Mouse (Mus musculus) testis, adult 2 months (tissue): ENCODE results near the gene Rgs7. TPM values are rescaled to one million over a fixed set of nuclear protein-coding genes. Genes with fewer than 3 reads are reported as not detected.

Source experiments
- H3K27ac ChIP-seq: fragments of 200-500 bp; 2 replicates; pipeline ENCODE4 v1.5.1; 2012; ENCODE audit warnings: low read depth, low read length; ENCODE audit not compliant: control insufficient read depth, insufficient read depth
- H3K27me3 ChIP-seq: fragments of 200-500 bp; 2 replicates; pipeline ENCODE4 v1.6.1; 2012; ENCODE audit warnings: mild to moderate bottlenecking, low read length, moderate library complexity; ENCODE audit not compliant: control insufficient read depth, insufficient read depth
- H3K36me3 ChIP-seq: fragments of 200-500 bp; 2 replicates; pipeline ENCODE4 v1.6.1; 2012; ENCODE audit warnings: mild to moderate bottlenecking, low read length; ENCODE audit not compliant: control insufficient read depth, insufficient read depth
- H3K4me1 ChIP-seq: fragments of 200-500 bp; 2 replicates; pipeline ENCODE4 v1.6.1; 2012; ENCODE audit warnings: low read length; ENCODE audit not compliant: control insufficient read depth, insufficient read depth
- H3K4me3 ChIP-seq: fragments of 200-500 bp; 2 replicates; pipeline ENCODE4 v1.5.1; 2012; ENCODE audit warnings: low read depth, mild to moderate bottlenecking, low read length, moderate library complexity, mixed read lengths; ENCODE audit not compliant: control insufficient read depth
- CTCF ChIP-seq: fragments of 200-500 bp; IDR thresholded peaks from 2 replicates; pipeline ENCODE4 v1.5.1; 2012; ENCODE audit warnings: low read depth, mild to moderate bottlenecking, inconsistent platforms, low read length, moderate library complexity; ENCODE audit not compliant: control insufficient read depth, insufficient read depth, insufficient replicate concordance
- POLR2A ChIP-seq: fragments of 200-500 bp; IDR thresholded peaks from 2 replicates; pipeline ENCODE4 v1.6.1; 2012; ENCODE audit warnings: low read depth, mild to moderate bottlenecking, inconsistent platforms, low read length, moderate library complexity; ENCODE audit not compliant: control insufficient read depth
- polyA plus RNA-seq: library from polyadenylated mRNA; depleted of rRNA; stranded (reverse); fragments of >200 nt; gene quantifications from 2 replicates; pipeline ENCODE4 v1.2.3, GENCODE M21; 2012

The Rgs7 gene
- polyA plus RNA-seq, 1 experiment, result 0.15 TPM

GRCm38 (mm10) chr1:175385581-175386235 lies 106.6 kb downstream of the Rgs7 start:
- Histone ChIP-seq H3K4me3 (no peak overlapping the region), H3K4me1 (peaks cover 2% of the 10 kb centered on the region; the same call in 1 of the 2 replicates), H3K27ac (peak overlapping the region; percentile 32), H3K27me3 (no peaks in the 10 kb centered on the region), H3K36me3 (no peaks in the 10 kb centered on the region)
- TF ChIP-seq POLR2A, result no peak

- H3K27me3 ChIP-seq, result no peaks in the 10 kb centered on the region
- TF ChIP-seq POLR2A, result no peak
- H3K27ac ChIP-seq, result no peak overlapping the region
- H3K4me1 ChIP-seq, result no peaks in the 10 kb centered on the region
- no peak overlapping the region for H3K4me3 ChIP-seq
- H3K36me3 ChIP-seq, result no peaks in the 10 kb centered on the region
Observed at GRCm38 (mm10) chr1:175372571-175372970, 119.7 kb downstream of the Rgs7 start.

- H3K27ac ChIP-seq, result no peak overlapping the region
- H3K4me3 ChIP-seq, result no peak overlapping the region
- no peaks in the 10 kb centered on the region for H3K27me3 ChIP-seq
- H3K36me3 ChIP-seq, result no peaks in the 10 kb centered on the region
- TF ChIP-seq CTCF (no peak), POLR2A (no peak)
- H3K4me1 ChIP-seq, result no peaks in the 10 kb centered on the region
Observed at GRCm38 (mm10) chr1:175368062-175368461, 124.2 kb downstream of the Rgs7 start.

- Histone ChIP-seq H3K36me3 (no peaks in the 10 kb centered on the region), H3K4me1 (no peaks in the 10 kb centered on the region), H3K27me3 (no peaks in the 10 kb centered on the region), H3K27ac (no peak overlapping the region), H3K4me3 (no peak overlapping the region)
- no peak for TF ChIP-seq POLR2A
- TF ChIP-seq CTCF, result no peak
Observed at GRCm38 (mm10) chr1:175363606-175364005, 128.7 kb downstream of the Rgs7 start.

GRCm38 (mm10) chr1:175359411-175360366 lies 132.6 kb downstream of the Rgs7 start:
- no peak for TF ChIP-seq CTCF
- TF ChIP-seq POLR2A, result no peak
- H3K27ac ChIP-seq, result no peak overlapping the region
- H3K4me1 ChIP-seq, result no peaks in the 10 kb centered on the region
- H3K27me3 ChIP-seq, result no peaks in the 10 kb centered on the region
- H3K36me3 ChIP-seq, result no peaks in the 10 kb centered on the region
- no peak overlapping the region for H3K4me3 ChIP-seq

- H3K4me1 ChIP-seq, result no peaks in the 10 kb centered on the region
- no peaks in the 10 kb centered on the region for H3K36me3 ChIP-seq
- H3K27me3 ChIP-seq, result no peaks in the 10 kb centered on the region
- no peak overlapping the region for H3K27ac ChIP-seq
- H3K4me3 ChIP-seq, result no peak overlapping the region
- no peak for TF ChIP-seq POLR2A
- no peak for TF ChIP-seq CTCF
Observed at GRCm38 (mm10) chr1:175352921-175353320, 139.4 kb downstream of the Rgs7 start.

GRCm38 (mm10) chr1:175346162-175346561 lies 146.1 kb downstream of the Rgs7 start:
- H3K4me3 ChIP-seq, result no peak overlapping the region
- H3K4me1 ChIP-seq, result no peaks in the 10 kb centered on the region
- H3K27ac ChIP-seq, result no peak overlapping the region
- H3K36me3 ChIP-seq, result no peaks in the 10 kb centered on the region
- no peak for TF ChIP-seq POLR2A
- TF ChIP-seq CTCF, result no peak
- no peaks in the 10 kb centered on the region for H3K27me3 ChIP-seq
